Mouse (Mus musculus) kidney, adult 2 months (tissue): ENCODE data around the gene Ccm2l.

Source experiments
- CTCF ChIP-seq: fragments of 200-500 bp; conservative IDR thresholded peaks from 2 replicates; pipeline ENCODE4 v1.5.1; 2011; ENCODE audit warnings: low read depth, mild to moderate bottlenecking, control low read depth, low read length, moderate library complexity, mixed read lengths; ENCODE audit not compliant: insufficient read depth, insufficient read length
- POLR2A ChIP-seq: fragments of 200-500 bp; IDR thresholded peaks from one replicate; pipeline ENCODE4 v1.6.1; 2011; ENCODE audit warnings: low read depth, low read length, control low read depth

GRCm38 (mm10) chr2:153065747-153066508, at the start of gene Ccm2l:
- TF ChIP-seq CTCF, result no peak
- no peak for TF ChIP-seq POLR2A
